Mouse (Mus musculus): Measurements from ENCODE around the gene Lhx9.

DNA sequence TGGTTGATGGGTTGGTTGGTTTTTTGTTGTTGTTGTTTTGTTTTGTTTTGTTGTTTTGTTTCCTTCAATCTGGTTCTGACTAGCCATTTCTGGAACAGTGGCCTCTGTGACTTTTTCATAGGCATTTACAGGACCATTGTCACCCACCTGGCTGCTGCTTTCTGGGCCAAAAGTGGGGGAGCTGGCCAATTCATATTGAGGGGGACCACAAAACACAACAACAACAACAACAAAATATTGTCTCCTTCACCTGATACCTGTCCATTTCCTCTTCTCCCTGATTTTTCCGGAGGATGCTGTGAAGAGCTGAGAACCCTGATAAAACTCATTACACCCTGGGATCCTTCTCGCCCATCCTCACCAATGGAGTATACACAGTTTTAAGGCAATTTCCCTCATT, 9.1 kb downstream of the Lhx9 start:
- TF ChIP-seq POLR2A (IDR thresholded peaks at IDR 0.05; ENCODE audit: borderline replicate concordance, extremely low read depth, insufficient read depth, insufficient read length, poor library complexity, severe bottlenecking) (no peak), CTCF (IDR thresholded peaks at IDR 0.05; ENCODE audit: borderline replicate concordance, extremely low read depth, insufficient read depth, insufficient read length) (no peak)

Measured in brain, embryonic 14.5 days (tissue).